Mouse (Mus musculus) heart, postnatal 0 days (tissue): ENCODE measurements at regions not wholly inside any gene's neighbourhood (a gene's known extent, or its start where the extent isn't known, plus 50 kb on each side); places are given as distances from the start of the nearest gene placed in this dataset.

Experiments
- ATAC-seq: fragments of 200-750 bp; cut with Nextera tagmentation; 2 replicates; pipeline ENCODE4 v1.8.0; 2017; ENCODE audit warnings: low read depth, moderate number of reproducible peaks, moderate library complexity; ENCODE audit not compliant: insufficient read depth
- DNase-seq: peaks from one replicate; pipeline ENCODE4 v3.0.0-alpha.2; 2016; ENCODE audit warnings: low spot score
- H3K27ac ChIP-seq: fragments of 300-500 bp; sonication (generic); 2 replicates; pipeline ENCODE4 v1.5.1; 2014; ENCODE audit warnings: low read depth, mild to moderate bottlenecking
- H3K27me3 ChIP-seq: fragments of 300-500 bp; sonication (generic); 2 replicates; pipeline ENCODE4 v1.6.1; 2014; ENCODE audit warnings: low read length, mixed read lengths; ENCODE audit not compliant: control insufficient read depth, insufficient read depth
- H3K36me3 ChIP-seq: fragments of 300-500 bp; sonication (generic); replicated peaks from 2 replicates; pipeline ENCODE4 v1.6.1; 2014; ENCODE audit warnings: low read length, mixed read lengths; ENCODE audit not compliant: control insufficient read depth, insufficient read depth
- H3K4me1 ChIP-seq: fragments of 300-500 bp; sonication (generic); 2 replicates; pipeline ENCODE4 v1.6.1; 2014; ENCODE audit warnings: antibody characterized with exemption; ENCODE audit not compliant: control insufficient read depth, insufficient read depth
- H3K4me2 ChIP-seq: fragments of 300-500 bp; sonication (generic); 2 replicates; pipeline ENCODE4 v1.6.1; 2014; ENCODE audit warnings: low read depth, mild to moderate bottlenecking, low read length, moderate library complexity
- H3K4me3 ChIP-seq: fragments of 300-500 bp; sonication (generic); 2 replicates; pipeline ENCODE4 v1.5.1; 2014; ENCODE audit warnings: low read depth, low read length
- H3K9ac ChIP-seq: fragments of 300-500 bp; sonication (generic); replicated peaks from 2 replicates; pipeline ENCODE4 v1.6.1; 2014; ENCODE audit warnings: low read depth, low read length, mixed read lengths
- H3K9me3 ChIP-seq: fragments of 300-500 bp; sonication (generic); replicated peaks from 2 replicates; pipeline ENCODE4 v1.6.1; 2016; ENCODE audit warnings: low read length; ENCODE audit not compliant: control insufficient read depth
- CTCF ChIP-seq: IDR thresholded peaks from 2 replicates; pipeline ENCODE4 v1.5.1; 2016; ENCODE audit warnings: antibody characterized with exemption, control low read depth, low read depth
- EP300 ChIP-seq: IDR thresholded peaks from 2 replicates; pipeline ENCODE4 v1.6.1; 2016; ENCODE audit warnings: antibody characterized with exemption, low read depth
- WGBS: fragments of 180-500 bp; shearing (Covaris S2); extraction: QIAGEN DNeasy Blood & Tissue Kit; methylation state at CpG from one replicate; pipeline ENCODE4 v1.1.7; 2014; 5-methylcytosine and 5-hydroxymethylcytosine counted together

- no peak overlapping the region for H3K9ac ChIP-seq
- no peaks in the 10 kb centered on the region for H3K27me3 ChIP-seq
- H3K27ac ChIP-seq = no peak overlapping the region
- no peaks in the 10 kb centered on the region for H3K9me3 ChIP-seq
- no peak overlapping the region for H3K4me3 ChIP-seq
- ATAC-seq (no peak), DNase-seq (no peak)
- no peak overlapping the region for H3K4me2 ChIP-seq
- H3K36me3 ChIP-seq = no peaks in the 10 kb centered on the region
- peaks cover 3% of the 10 kb centered on the region; the same call in 1 of the 2 replicates for H3K4me1 ChIP-seq
- 67% methylated on average over 8 of the region's 8 CpGs for WGBS
- no peak for TF ChIP-seq CTCF
- TF ChIP-seq EP300 = no peak
Measured at GRCm38 (mm10) chr9:116388863-116389262, 213.7 kb upstream of the Tgfbr2 start.

GRCm38 (mm10) chr9:116388025-116388424 lies 212.9 kb upstream of the Tgfbr2 start:
- ATAC-seq = no peak

GRCm38 (mm10) chr9:116384176-116385076 lies 209.3 kb upstream of the Tgfbr2 start:
- WGBS = 53% methylated on average over 21 of the region's 21 CpGs
- H3K4me2 ChIP-seq = peak overlapping the region; percentile 70

More at GRCm38 (mm10) chr9:116388025-116388424, 212.9 kb upstream of the Tgfbr2 start:
- Histone ChIP-seq H3K27me3 (no peaks in the 10 kb centered on the region), H3K36me3 (no peaks in the 10 kb centered on the region), H3K4me2 (no peak overlapping the region), H3K4me3 (no peak overlapping the region), H3K9ac (no peak overlapping the region), H3K27ac (no peak overlapping the region), H3K9me3 (no peaks in the 10 kb centered on the region), H3K4me1 (peaks cover 12% of the 10 kb centered on the region)
- no peak for DNase-seq
- 90% methylated on average over 9 of the region's 9 CpGs for WGBS
- no peak for TF ChIP-seq CTCF
- no peak for TF ChIP-seq EP300

GRCm38 (mm10) chr9:116383411-116384101 lies 208.4 kb upstream of the Tgfbr2 start:
- H3K9ac ChIP-seq = peak overlapping the region; percentile 41
- DNase-seq (peak; percentile 40), ATAC-seq (peak; percentile 40; the same call in 1 of the 2 replicates)
- TF ChIP-seq EP300 = no peak
- TF ChIP-seq CTCF = no peak
- H3K36me3 ChIP-seq = no peaks in the 10 kb centered on the region
- peak overlapping the region; percentile 32 for H3K4me3 ChIP-seq
- H3K9me3 ChIP-seq = no peaks in the 10 kb centered on the region
- no peaks in the 10 kb centered on the region for H3K27me3 ChIP-seq
- peak overlapping the region; percentile 70 for H3K27ac ChIP-seq
- H3K4me2 ChIP-seq = peak overlapping the region; percentile 70
- WGBS = 15% methylated on average over 18 of the region's 18 CpGs
- H3K4me1 ChIP-seq = peaks cover 12% of the 10 kb centered on the region

More at GRCm38 (mm10) chr9:116384176-116385076, 209.3 kb upstream of the Tgfbr2 start:
- ATAC-seq (peak; percentile 84), DNase-seq (peak; percentile 65)
- TF ChIP-seq EP300 (no peak), CTCF (peak; percentile 76)
- Histone ChIP-seq H3K27ac (peak overlapping the region; percentile 70), H3K9ac (peak overlapping the region; percentile 41), H3K4me3 (peak overlapping the region; percentile 32; the same call in 1 of the 2 replicates), H3K9me3 (no peaks in the 10 kb centered on the region), H3K36me3 (no peaks in the 10 kb centered on the region), H3K27me3 (no peaks in the 10 kb centered on the region), H3K4me1 (peaks cover 12% of the 10 kb centered on the region)

- Histone ChIP-seq H3K4me3 (no peak overlapping the region), H3K9ac (no peak overlapping the region), H3K27ac (no peak overlapping the region), H3K4me1 (0 out of 2 replicates have a peak, but pooled peaks cover 9% of the 10 kb centered on the region), H3K9me3 (no peaks in the 10 kb centered on the region), H3K27me3 (no peaks in the 10 kb centered on the region), H3K4me2 (no peak overlapping the region), H3K36me3 (no peaks in the 10 kb centered on the region)
- no peak for DNase-seq
- 62% methylated on average over 1 of the region's 1 CpGs for WGBS
- no peak for ATAC-seq
- TF ChIP-seq EP300 = no peak
- no peak for TF ChIP-seq CTCF
Measured at GRCm38 (mm10) chr9:116377706-116378105, 202.5 kb upstream of the Tgfbr2 start.
